Mouse (Mus musculus) lung, postnatal 36 days (tissue): ENCODE results near the gene Tlcd1.
"Not testable (repeated sequence)": the region's sequence is repeated elsewhere in the genome, so short reads cannot be mapped to it uniquely, and the experiment has no call there.

Experiments
- DNase-seq: peaks from one replicate; pipeline ENCODE4 v3.0.0; 2022; ENCODE audit warnings: mixed read lengths

Tlcd1 gene

GRCm38 (mm10) chr11:78176402-78176862, at the start of gene Tlcd1, which contains the start of gene Nek8:
Gene Tlcd1, plus strand, starts transcription at chr11:78176711.
Gene Nek8, minus strand, starts transcription at chr11:78176675.
- peak; percentile 98 for DNase-seq

- no peak for DNase-seq
These were observed 49.8 kb upstream of the Tlcd1 start for GRCm38 (mm10) chr11:78126739-78127138.

- no peak for DNase-seq
These were observed 47.1 kb upstream of the Tlcd1 start for GRCm38 (mm10) chr11:78129458-78129857.

- no peak for DNase-seq
These were observed 42.6 kb upstream of the Tlcd1 start for GRCm38 (mm10) chr11:78133915-78134314.

- DNase-seq, result no peak
These were observed 42.2 kb upstream of the Tlcd1 start for GRCm38 (mm10) chr11:78134344-78134743.

GRCm38 (mm10) chr11:78135314-78135713, 41.2 kb upstream of the Tlcd1 start:
- not testable (repeated sequence) for DNase-seq

GRCm38 (mm10) chr11:78136132-78136531, 40.4 kb upstream of the Tlcd1 start:
- no peak for DNase-seq

- DNase-seq, result no peak
These were observed 38.9 kb upstream of the Tlcd1 start for GRCm38 (mm10) chr11:78137584-78137983.

GRCm38 (mm10) chr11:78138023-78138422, 38.5 kb upstream of the Tlcd1 start:
- DNase-seq, result no peak

- no peak for DNase-seq
These were observed 35.8 kb upstream of the Tlcd1 start for GRCm38 (mm10) chr11:78140665-78141064.

GRCm38 (mm10) chr11:78143520-78143919, 33.0 kb upstream of the Tlcd1 start:
- no peak for DNase-seq

- DNase-seq, result no peak
These were observed 30.3 kb upstream of the Tlcd1 start for GRCm38 (mm10) chr11:78146168-78146567.

- DNase-seq, result peak; percentile 52
These were observed 29.6 kb upstream of the Tlcd1 start for GRCm38 (mm10) chr11:78146707-78147543.

GRCm38 (mm10) chr11:78151161-78151560, 25.4 kb upstream of the Tlcd1 start:
- DNase-seq, result peak; percentile 31

GRCm38 (mm10) chr11:78152299-78153231, 23.9 kb upstream of the Tlcd1 start:
- DNase-seq, result peak; percentile 84

GRCm38 (mm10) chr11:78153778-78154177, 22.7 kb upstream of the Tlcd1 start:
- DNase-seq, result no peak

GRCm38 (mm10) chr11:78155674-78156073, 20.8 kb upstream of the Tlcd1 start:
- no peak for DNase-seq

- DNase-seq, result no peak
These were observed 20.3 kb upstream of the Tlcd1 start for GRCm38 (mm10) chr11:78156156-78156699.

GRCm38 (mm10) chr11:78159096-78159495, 17.4 kb upstream of the Tlcd1 start:
- peak; percentile 95 for DNase-seq

GRCm38 (mm10) chr11:78159557-78159956, 17.0 kb upstream of the Tlcd1 start:
- DNase-seq, result no peak

GRCm38 (mm10) chr11:78160171-78160570, 16.3 kb upstream of the Tlcd1 start:
- no peak for DNase-seq

- DNase-seq, result no peak
These were observed 15.8 kb upstream of the Tlcd1 start for GRCm38 (mm10) chr11:78160675-78161074.

GRCm38 (mm10) chr11:78161169-78161568, 15.3 kb upstream of the Tlcd1 start:
- DNase-seq, result no peak
